Mouse (Mus musculus) cortical plate, adult 2 months (tissue): ENCODE measurements around the gene Ptpra. TPM values are rescaled to one million over a fixed set of nuclear protein-coding genes. Genes with fewer than 3 reads are reported as not detected.

ENCODE experiments used
- H3K27ac ChIP-seq: fragments of 200-500 bp; 2 replicates; pipeline ENCODE4 v1.5.1; 2012; ENCODE audit warnings: low read length, control low read depth, inconsistent platforms; ENCODE audit not compliant: insufficient read depth
- H3K4me1 ChIP-seq: fragments of 200-500 bp; 2 replicates; pipeline ENCODE4 v1.6.1; 2011; ENCODE audit warnings: low read length; ENCODE audit not compliant: control insufficient read depth, insufficient read depth
- H3K4me3 ChIP-seq: fragments of 200-500 bp; 2 replicates; pipeline ENCODE4 v1.5.1; 2011; ENCODE audit warnings: mild to moderate bottlenecking, low read length, control low read depth; ENCODE audit not compliant: insufficient read depth
- CTCF ChIP-seq: fragments of 200-500 bp; IDR thresholded peaks from 2 replicates; pipeline ENCODE4 v1.5.1; 2011; ENCODE audit warnings: mild to moderate bottlenecking, control low read depth, low read length; ENCODE audit not compliant: insufficient read depth; ENCODE audit errors: extremely low read depth
- POLR2A ChIP-seq: fragments of 200-500 bp; IDR thresholded peaks from 2 replicates; pipeline ENCODE4 v1.6.1; 2011; ENCODE audit warnings: mild to moderate bottlenecking, low read length, control low read depth; ENCODE audit not compliant: insufficient read depth; ENCODE audit errors: extremely low read depth
- polyA plus RNA-seq: library from polyadenylated mRNA; depleted of rRNA; stranded (reverse); fragments of >200 nt; gene quantifications from 2 replicates; pipeline ENCODE4 v1.2.3, GENCODE M21; 2012; rRNA removed

Gene Ptpra
- polyA plus RNA-seq, 1 experiment = 156 TPM

DNA sequence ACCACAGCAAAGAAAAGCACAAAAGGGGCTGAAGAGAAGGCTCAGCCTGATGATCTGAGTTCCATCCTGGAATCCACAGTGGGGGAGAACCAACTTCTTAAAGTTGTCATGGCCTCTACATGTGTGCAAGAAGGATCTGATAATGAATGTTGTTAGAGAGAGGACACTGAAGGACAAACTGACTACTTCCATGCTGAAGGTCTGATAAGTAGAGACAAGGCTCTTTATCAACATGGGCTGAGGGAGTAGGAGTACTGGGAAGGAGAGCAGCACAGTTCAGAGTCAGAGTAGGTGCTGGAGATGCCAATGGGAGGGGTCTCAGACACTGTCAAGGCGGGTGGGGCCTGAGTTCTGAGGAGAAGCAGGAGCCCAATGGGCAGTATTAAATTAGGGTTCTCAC is 145.5 kb downstream of the Ptpra start:
- Histone ChIP-seq H3K27ac (no peak overlapping the region), H3K4me1 (no peaks in the 10 kb centered on the region), H3K4me3 (no peak overlapping the region)
- no peak for TF ChIP-seq CTCF
- no peak for TF ChIP-seq POLR2A

GRCm38 (mm10) chr2:130597601-130598010 is 147.5 kb downstream of the Ptpra start:
- TF ChIP-seq CTCF (peak; percentile 71), POLR2A (no peak)
- Histone ChIP-seq H3K4me3 (no peak overlapping the region), H3K4me1 (no peaks in the 10 kb centered on the region), H3K27ac (no peak overlapping the region)

DNA sequence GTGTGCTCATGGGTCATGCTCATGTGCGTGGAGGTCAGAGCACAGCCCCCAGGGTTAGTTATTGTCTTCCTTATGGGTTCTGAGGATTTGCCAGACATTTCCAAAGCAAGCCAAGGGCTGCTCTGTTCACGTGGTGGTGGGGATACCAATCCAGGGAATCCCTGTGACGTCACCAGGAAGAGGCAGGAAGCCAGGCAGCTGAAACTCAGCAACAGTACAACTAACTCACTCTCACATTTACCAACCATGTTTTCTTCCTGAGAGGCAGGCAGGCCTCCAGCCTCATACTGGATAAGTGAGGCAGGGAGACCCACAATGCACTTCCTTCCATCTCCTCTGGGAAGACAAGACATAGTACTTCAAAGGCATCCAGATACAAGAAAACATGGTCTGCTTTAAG is 148.3 kb downstream of the Ptpra start:
- Histone ChIP-seq H3K27ac (no peak overlapping the region), H3K4me1 (no peaks in the 10 kb centered on the region), H3K4me3 (no peak overlapping the region)
- TF ChIP-seq POLR2A (no peak), CTCF (no peak)

- TF ChIP-seq CTCF = no peak
- no peak for TF ChIP-seq POLR2A
- H3K4me3 ChIP-seq = no peak overlapping the region
- no peaks in the 10 kb centered on the region for H3K4me1 ChIP-seq
- no peak overlapping the region for H3K27ac ChIP-seq
Observed at GRCm38 (mm10) chr2:130602195-130602594, 152.1 kb downstream of the Ptpra start.

Other genes starting within 250 kb of the Ptpra start
- gene Nop56, start 175.8 kb upstream of the Ptpra start, polyA plus RNA-seq = 144 and 146 TPM in 2 replicates
- gene Idh3b, start 165.7 kb upstream of the Ptpra start, polyA plus RNA-seq = 353 and 375 TPM in 2 replicates
- gene Ebf4, start 155.1 kb upstream of the Ptpra start, polyA plus RNA-seq = 13.0 and 16.1 TPM in 2 replicates
- gene Cpxm1, start 52.7 kb upstream of the Ptpra start, polyA plus RNA-seq = 10.6 and 13.2 TPM in 2 replicates
- gene Gm28372, start 45.0 kb upstream of the Ptpra start, polyA plus RNA-seq = not detected in 2 replicates
- not detected in 2 replicates for gene 1700020A23Rik, start 45.0 kb upstream of the Ptpra start, polyA plus RNA-seq
- gene Tmem239, start 43.8 kb upstream of the Ptpra start, polyA plus RNA-seq = not detected in 2 replicates
- 101 and 118 TPM in 2 replicates for gene Vps16, start 25.9 kb upstream of the Ptpra start, polyA plus RNA-seq
- gene Pced1a, start 25.6 kb upstream of the Ptpra start, polyA plus RNA-seq = 24.6 and 27.9 TPM in 2 replicates
- gene Mrps26, start 113.5 kb downstream of the Ptpra start, polyA plus RNA-seq = 86.9 and 99.1 TPM in 2 replicates
- gene Oxt, start 125.9 kb downstream of the Ptpra start, polyA plus RNA-seq = 0.32 and 0.42 TPM in 2 replicates
- 0.81 and 1.2 TPM in 2 replicates for gene Avp, start 132.3 kb downstream of the Ptpra start, polyA plus RNA-seq
- 3.7 and 4.8 TPM in 2 replicates for gene Fastkd5, start 179.7 kb downstream of the Ptpra start, polyA plus RNA-seq
- 11.0 and 11.3 TPM in 2 replicates for gene Ubox5, start 179.8 kb downstream of the Ptpra start, polyA plus RNA-seq
- gene Lzts3, start 192.5 kb downstream of the Ptpra start, polyA plus RNA-seq = 200 and 201 TPM in 2 replicates
- 102 and 109 TPM in 2 replicates for gene Ddrgk1, start 214.4 kb downstream of the Ptpra start, polyA plus RNA-seq
- 64.5 TPM in 2 replicates for gene Itpa, start 217.3 kb downstream of the Ptpra start, polyA plus RNA-seq
- gene Slc4a11, start 247.2 kb downstream of the Ptpra start, polyA plus RNA-seq = 1.5 and 1.8 TPM in 2 replicates